Mouse (Mus musculus): ENCODE results near the gene Hjurp. TPM values are rescaled to one million over a fixed set of nuclear protein-coding genes. Genes with fewer than 3 reads are reported as not detected.

The Hjurp gene
- polyA plus RNA-seq, 1 experiment from 2014 or later, result 168 TPM

- 85% methylated on average over 12 of the region's 12 CpGs for WGBS
- Histone ChIP-seq H3K36me3 (peaks cover 9% of the 10 kb centered on the region), H3K9ac (no peak overlapping the region), H3K27ac (no peak overlapping the region), H3K4me3 (no peak overlapping the region), H3K9me3 (peaks cover 32% of the 10 kb centered on the region), H3K4me2 (no peak overlapping the region), H3K27me3 (no peaks in the 10 kb centered on the region), H3K4me1 (peaks cover 7% of the 10 kb centered on the region)
- ATAC-seq (ENCODE audit: insufficient number of reproducible peaks, low FRiP score, low TSS enrichment, low read depth), result 0 out of 2 replicates have a peak, but pooled peaks have one; percentile 0
Measured at GRCm38 (mm10) chr1:88254793-88255465, 22.5 kb downstream of the Hjurp start.

- no peaks in the 10 kb centered on the region; the same call in 1 of the 2 replicates for H3K4me1 ChIP-seq
- no peaks in the 10 kb centered on the region for H3K36me3 ChIP-seq
- WGBS, result 71% methylated on average over 6 of the region's 6 CpGs
- ATAC-seq (ENCODE audit: insufficient number of reproducible peaks, low FRiP score, low TSS enrichment, low read depth), result no peak
- H3K27ac ChIP-seq, result no peak overlapping the region
- peaks cover 44% of the 10 kb centered on the region for H3K9me3 ChIP-seq
- no peaks in the 10 kb centered on the region for H3K27me3 ChIP-seq
- H3K9ac ChIP-seq, result no peak overlapping the region
- H3K4me3 ChIP-seq, result no peak overlapping the region
- no peak overlapping the region for H3K4me2 ChIP-seq
Measured at GRCm38 (mm10) chr1:88253540-88253939, 23.9 kb downstream of the Hjurp start.

- no peak overlapping the region for H3K9ac ChIP-seq
- no peak overlapping the region for H3K4me3 ChIP-seq
- no peak overlapping the region for H3K4me2 ChIP-seq
- H3K9me3 ChIP-seq, result peaks cover 44% of the 10 kb centered on the region
- no peak; the same call in 1 of the 2 replicates for ATAC-seq (ENCODE audit: insufficient number of reproducible peaks, low FRiP score, low TSS enrichment, low read depth)
- no peaks in the 10 kb centered on the region for H3K36me3 ChIP-seq
- no peaks in the 10 kb centered on the region; the same call in 1 of the 2 replicates for H3K4me1 ChIP-seq
- H3K27ac ChIP-seq, result no peak overlapping the region
- 70% methylated on average over 8 of the region's 8 CpGs for WGBS
- no peaks in the 10 kb centered on the region for H3K27me3 ChIP-seq
Measured at GRCm38 (mm10) chr1:88253106-88253505, 24.3 kb downstream of the Hjurp start.

- Histone ChIP-seq H3K27me3 (no peaks in the 10 kb centered on the region), H3K4me1 (no peaks in the 10 kb centered on the region), H3K9ac (no peak overlapping the region), H3K4me2 (no peak overlapping the region), H3K36me3 (no peaks in the 10 kb centered on the region), H3K9me3 (peaks cover 63% of the 10 kb centered on the region), H3K27ac (no peak overlapping the region), H3K4me3 (no peak overlapping the region)
- no peak for ATAC-seq (ENCODE audit: insufficient number of reproducible peaks, low FRiP score, low TSS enrichment, low read depth)
- WGBS, result 80% methylated on average over 5 of the region's 5 CpGs
Measured at GRCm38 (mm10) chr1:88250023-88250422, 27.4 kb downstream of the Hjurp start.

GRCm38 (mm10) chr1:88249596-88249995, 27.8 kb downstream of the Hjurp start:
- Histone ChIP-seq H3K4me3 (no peak overlapping the region), H3K4me2 (no peak overlapping the region), H3K9ac (no peak overlapping the region), H3K27ac (no peak overlapping the region), H3K4me1 (no peaks in the 10 kb centered on the region), H3K36me3 (no peaks in the 10 kb centered on the region), H3K9me3 (peaks cover 66% of the 10 kb centered on the region), H3K27me3 (no peaks in the 10 kb centered on the region)
- 77% methylated on average over 7 of the region's 7 CpGs for WGBS
- no peak for ATAC-seq (ENCODE audit: insufficient number of reproducible peaks, low FRiP score, low TSS enrichment, low read depth)

GRCm38 (mm10) chr1:88248658-88249057, 28.8 kb downstream of the Hjurp start:
- no peaks in the 10 kb centered on the region for H3K36me3 ChIP-seq
- H3K4me1 ChIP-seq, result no peaks in the 10 kb centered on the region
- WGBS, result 64% methylated on average over 4 of the region's 4 CpGs
- no peaks in the 10 kb centered on the region for H3K27me3 ChIP-seq
- no peak overlapping the region for H3K9ac ChIP-seq
- no peak overlapping the region for H3K27ac ChIP-seq
- no peak overlapping the region for H3K4me2 ChIP-seq
- ATAC-seq (ENCODE audit: insufficient number of reproducible peaks, low FRiP score, low TSS enrichment, low read depth), result 0 out of 2 replicates have a peak, but pooled peaks have one; percentile 3
- no peak overlapping the region for H3K4me3 ChIP-seq
- peaks cover 68% of the 10 kb centered on the region for H3K9me3 ChIP-seq

- Histone ChIP-seq H3K4me2 (no peak overlapping the region), H3K4me3 (no peak overlapping the region), H3K27me3 (no peaks in the 10 kb centered on the region), H3K9me3 (peaks cover 71% of the 10 kb centered on the region), H3K4me1 (no peaks in the 10 kb centered on the region), H3K36me3 (no peaks in the 10 kb centered on the region), H3K27ac (no peak overlapping the region), H3K9ac (no peak overlapping the region)
- WGBS, result 46% methylated on average over 2 of the region's 2 CpGs
- no peak for ATAC-seq (ENCODE audit: insufficient number of reproducible peaks, low FRiP score, low TSS enrichment, low read depth)
Measured at GRCm38 (mm10) chr1:88247660-88248059, 29.8 kb downstream of the Hjurp start.

GRCm38 (mm10) chr1:88246386-88246785, 31.0 kb downstream of the Hjurp start:
- Histone ChIP-seq H3K27me3 (no peaks in the 10 kb centered on the region), H3K4me2 (no peak overlapping the region), H3K9ac (no peak overlapping the region), H3K36me3 (no peaks in the 10 kb centered on the region), H3K4me3 (no peak overlapping the region), H3K27ac (no peak overlapping the region), H3K9me3 (peaks cover 64% of the 10 kb centered on the region), H3K4me1 (no peaks in the 10 kb centered on the region)
- WGBS, result 48% methylated on average over 6 of the region's 6 CpGs
- no peak for ATAC-seq (ENCODE audit: insufficient number of reproducible peaks, low FRiP score, low TSS enrichment, low read depth)

- H3K4me1 ChIP-seq, result no peaks in the 10 kb centered on the region
- H3K27ac ChIP-seq, result no peak overlapping the region
- 78% methylated on average over 6 of the region's 6 CpGs for WGBS
- H3K9ac ChIP-seq, result no peak overlapping the region
- no peaks in the 10 kb centered on the region for H3K36me3 ChIP-seq
- no peak overlapping the region for H3K4me2 ChIP-seq
- no peak overlapping the region for H3K4me3 ChIP-seq
- ATAC-seq (ENCODE audit: insufficient number of reproducible peaks, low FRiP score, low TSS enrichment, low read depth), result no peak
- H3K27me3 ChIP-seq, result no peaks in the 10 kb centered on the region
- H3K9me3 ChIP-seq, result peaks cover 62% of the 10 kb centered on the region
Measured at GRCm38 (mm10) chr1:88245881-88246280, 31.6 kb downstream of the Hjurp start.

- ATAC-seq (ENCODE audit: insufficient number of reproducible peaks, low FRiP score, low TSS enrichment, low read depth), result no peak
- H3K9me3 ChIP-seq, result peaks cover 63% of the 10 kb centered on the region
- no peaks in the 10 kb centered on the region for H3K4me1 ChIP-seq
- H3K4me3 ChIP-seq, result no peak overlapping the region
- no peak overlapping the region for H3K9ac ChIP-seq
- H3K4me2 ChIP-seq, result no peak overlapping the region
- WGBS, result 64% methylated on average over 5 of the region's 5 CpGs
- H3K27me3 ChIP-seq, result no peaks in the 10 kb centered on the region
- H3K36me3 ChIP-seq, result no peaks in the 10 kb centered on the region
- no peak overlapping the region for H3K27ac ChIP-seq
Measured at GRCm38 (mm10) chr1:88243861-88244260, 33.6 kb downstream of the Hjurp start.

GRCm38 (mm10) chr1:88240579-88240978, 36.9 kb downstream of the Hjurp start:
- Histone ChIP-seq H3K36me3 (no peaks in the 10 kb centered on the region), H3K4me2 (no peak overlapping the region), H3K4me3 (no peak overlapping the region), H3K9me3 (peaks cover 57% of the 10 kb centered on the region), H3K9ac (no peak overlapping the region), H3K4me1 (no peaks in the 10 kb centered on the region), H3K27ac (no peak overlapping the region), H3K27me3 (no peaks in the 10 kb centered on the region)
- no peak for ATAC-seq (ENCODE audit: insufficient number of reproducible peaks, low FRiP score, low TSS enrichment, low read depth)
- WGBS, result 71% methylated on average over 4 of the region's 4 CpGs

GRCm38 (mm10) chr1:88240072-88240471, 37.4 kb downstream of the Hjurp start:
- no peak overlapping the region for H3K9ac ChIP-seq
- no peak overlapping the region for H3K4me3 ChIP-seq
- H3K27ac ChIP-seq, result no peak overlapping the region
- no peak for ATAC-seq (ENCODE audit: insufficient number of reproducible peaks, low FRiP score, low TSS enrichment, low read depth)
- H3K9me3 ChIP-seq, result peaks cover 58% of the 10 kb centered on the region
- WGBS, result 73% methylated on average over 5 of the region's 5 CpGs
- no peaks in the 10 kb centered on the region for H3K36me3 ChIP-seq
- H3K4me1 ChIP-seq, result no peaks in the 10 kb centered on the region
- no peak overlapping the region for H3K4me2 ChIP-seq
- no peaks in the 10 kb centered on the region for H3K27me3 ChIP-seq

- no peak overlapping the region for H3K9ac ChIP-seq
- 77% methylated on average over 6 of the region's 6 CpGs for WGBS
- no peaks in the 10 kb centered on the region for H3K36me3 ChIP-seq
- H3K27ac ChIP-seq, result no peak overlapping the region
- no peaks in the 10 kb centered on the region for H3K27me3 ChIP-seq
- ATAC-seq (ENCODE audit: insufficient number of reproducible peaks, low FRiP score, low TSS enrichment, low read depth), result no peak
- H3K4me3 ChIP-seq, result no peak overlapping the region
- no peaks in the 10 kb centered on the region for H3K4me1 ChIP-seq
- H3K4me2 ChIP-seq, result no peak overlapping the region
- H3K9me3 ChIP-seq, result peaks cover 59% of the 10 kb centered on the region
Measured at GRCm38 (mm10) chr1:88238771-88239170, 38.7 kb downstream of the Hjurp start.

Data from limb, embryonic 15.5 days (tissue).